8 mouse cellular contexts compared by ENCODE assay signal in genomic region chr7:123367218-123368150, GRCm38 (mm10). TPM values are rescaled to one million over a fixed set of nuclear protein-coding genes. Genes with fewer than 3 reads are reported as not detected.
A peak's percentile ranks its signal among the peaks of the same experiment; 100 is the strongest.
DNase-seq lines count a peak whose midpoint lies in the region; ATAC-seq and TF ChIP-seq lines count a peak whose summit lies in the region.

No protein-coding gene starts in this region.

- no peak for DNase-seq in cerebellum, adult 2 months
- no peak for DNase-seq in cerebellum, postnatal 4 days (ENCODE audit: low spot score in 2 of 2)
- no peak for DNase-seq in lung, embryonic 14.5 days
- no peak for DNase-seq in lung, postnatal 25 days (ENCODE audit: low spot score)
- DNase-seq in intestine, embryonic 14.5 days (ENCODE audit: low spot score) = no peak
- no peak for DNase-seq in thymus, postnatal 25 days
- DNase-seq in thymus, postnatal 14 days = no peak

- H3K27ac ChIP-seq in cerebellum, adult 2 months (ENCODE audit: insufficient read depth, low read length) = 0 out of 2 replicates have a peak overlapping the region, but pooled peaks have one; percentile 45
- no peak overlapping the region for H3K27ac ChIP-seq in lung, embryonic 14.5 days (ENCODE audit: low read depth)
- H3K27ac ChIP-seq in intestine, embryonic 14.5 days (ENCODE audit: low read depth) = no peak overlapping the region
- H3K27ac ChIP-seq in neural tube, embryonic 13.5 days (replicated peaks) = no peak overlapping the region

- H3K4me3 ChIP-seq in cerebellum, adult 2 months (replicated peaks; ENCODE audit: insufficient read depth, low read depth, low read length) = peak overlapping the region; percentile 17
- peak overlapping the region; percentile 10 for H3K4me3 ChIP-seq in lung, embryonic 14.5 days (ENCODE audit: low read depth, low read length)
- H3K4me3 ChIP-seq in intestine, embryonic 14.5 days (ENCODE audit: low read depth, low read length) = no peak overlapping the region
- peak overlapping the region; percentile 83 for H3K4me3 ChIP-seq in neural tube, embryonic 13.5 days

- H3K27me3 ChIP-seq in cerebellum, adult 2 months (ENCODE audit: control insufficient read depth, insufficient read depth, low read length) = no peaks in the 10 kb centered on the region
- no peaks in the 10 kb centered on the region for H3K27me3 ChIP-seq in lung, embryonic 14.5 days (ENCODE audit: insufficient read depth, low read length)
- no peaks in the 10 kb centered on the region for H3K27me3 ChIP-seq in intestine, embryonic 14.5 days (replicated peaks; ENCODE audit: control insufficient read depth, insufficient read depth, low read length)
- H3K27me3 ChIP-seq in neural tube, embryonic 13.5 days = no peaks in the 10 kb centered on the region

- 66% methylated on average over 16 of the region's 16 CpGs for WGBS in cerebellum, adult 2 months
- WGBS in lung, embryonic 14.5 days = 71% methylated on average over 16 of the region's 16 CpGs
- WGBS in intestine, embryonic 14.5 days = 67% methylated on average over 16 of the region's 16 CpGs
- 76% methylated on average over 16 of the region's 16 CpGs for WGBS in neural tube, embryonic 13.5 days

- no peak for TF ChIP-seq POLR2A in cerebellum, adult 2 months (IDR thresholded peaks at IDR 0.05; ENCODE audit: borderline replicate concordance, insufficient read depth, low read length)

- 0 out of 2 replicates have a peak overlapping the region, but pooled peaks have one; percentile 88 for H3K9ac ChIP-seq in lung, embryonic 14.5 days
- no peak overlapping the region for H3K9ac ChIP-seq in intestine, embryonic 14.5 days (ENCODE audit: low read length)
- H3K9ac ChIP-seq in neural tube, embryonic 13.5 days = peak overlapping the region; percentile 87

- no peak for ATAC-seq in lung, embryonic 14.5 days (ENCODE audit: insufficient read depth)
- ATAC-seq in intestine, embryonic 14.5 days (replicated peaks; ENCODE audit: low FRiP score, low TSS enrichment, low read depth) = no peak
- ATAC-seq in neural tube, embryonic 13.5 days (ENCODE audit: low read depth) = no peak

- no peaks in the 10 kb centered on the region for H3K9me3 ChIP-seq in lung, embryonic 14.5 days (ENCODE audit: low read depth, low read length)
- no peaks in the 10 kb centered on the region for H3K9me3 ChIP-seq in intestine, embryonic 14.5 days (ENCODE audit: control insufficient read depth, low read length)
- no peaks in the 10 kb centered on the region for H3K9me3 ChIP-seq in neural tube, embryonic 13.5 days

- H3K36me3 ChIP-seq in lung, embryonic 14.5 days (ENCODE audit: insufficient read depth) = no peaks in the 10 kb centered on the region
- H3K36me3 ChIP-seq in intestine, embryonic 14.5 days (ENCODE audit: control insufficient read depth, insufficient read depth, low read length) = no peaks in the 10 kb centered on the region
- H3K36me3 ChIP-seq in neural tube, embryonic 13.5 days = no peaks in the 10 kb centered on the region

- TF ChIP-seq CTCF in cerebellum, adult 2 months (IDR thresholded peaks at IDR 0.05; ENCODE audit: borderline replicate concordance, insufficient read depth, low read depth, low read length) = no peak
- no peak for TF ChIP-seq CTCF in lung, embryonic 14.5 days (IDR thresholded peaks at IDR 0.05; ENCODE audit: low read depth)

- H3K4me2 ChIP-seq in lung, embryonic 14.5 days = peak overlapping the region; percentile 87
- peak overlapping the region; percentile 82 for H3K4me2 ChIP-seq in intestine, embryonic 14.5 days (ENCODE audit: low read length)
- peak overlapping the region; percentile 89 for H3K4me2 ChIP-seq in neural tube, embryonic 13.5 days

- peaks cover 24% of the 10 kb centered on the region for H3K4me1 ChIP-seq in cerebellum, adult 2 months (ENCODE audit: control insufficient read depth, insufficient read depth, low read length)
- H3K4me1 ChIP-seq in lung, embryonic 14.5 days (ENCODE audit: insufficient read depth) = peaks cover 6% of the 10 kb centered on the region; the same call in 1 of the 2 replicates
- peaks cover 11% of the 10 kb centered on the region for H3K4me1 ChIP-seq in intestine, embryonic 14.5 days (replicated peaks; ENCODE audit: control insufficient read depth, insufficient read depth, low read length)
- peaks cover 46% of the 10 kb centered on the region for H3K4me1 ChIP-seq in neural tube, embryonic 13.5 days (replicated peaks)

RNA-seq across cellular contexts. Expression of gene Lcmt1, which starts 2.1 kb away (rescaled TPM):
- 77.0 and 81.3 TPM in 2 replicates for polyA plus RNA-seq in cerebellum, adult 2 months (2012; rRNA removed)
- polyA plus RNA-seq in lung, embryonic 14.5 days (2014; fragmentation: Nextera tagmentation; extraction: Ambion mirVana) = 43.9 and 46.8 TPM in 2 replicates
- polyA plus RNA-seq in intestine, embryonic 14.5 days (2014; fragmentation: Nextera tagmentation; extraction: Ambion mirVana) = 46.3 and 48.8 TPM in 2 replicates
- 81.8 and 86.1 TPM in 2 replicates for polyA plus RNA-seq in neural tube, embryonic 13.5 days (2015; fragmentation: Nextera tagmentation; extraction: Ambion mirVana)

RNA-seq across cellular contexts. Expression of gene Arhgap17, which starts 2.2 kb away (rescaled TPM):
- 21.2 and 24.7 TPM in 2 replicates for polyA plus RNA-seq in cerebellum, adult 2 months (2012; rRNA removed)
- 26.1 and 27.1 TPM in 2 replicates for polyA plus RNA-seq in lung, embryonic 14.5 days (2014; fragmentation: Nextera tagmentation; extraction: Ambion mirVana)
- polyA plus RNA-seq in intestine, embryonic 14.5 days (2014; fragmentation: Nextera tagmentation; extraction: Ambion mirVana) = 27.2 and 28.9 TPM in 2 replicates
- 14.2 and 16.3 TPM in 2 replicates for polyA plus RNA-seq in neural tube, embryonic 13.5 days (2015; fragmentation: Nextera tagmentation; extraction: Ambion mirVana)
